Mouse (Mus musculus): ENCODE results near the gene Magi2.

- TF ChIP-seq POLR2A (IDR thresholded peaks at IDR 0.05; ENCODE audit: low read depth, low read length) (no peak), CTCF (IDR thresholded peaks at IDR 0.05; ENCODE audit: extremely low read depth, insufficient read length, insufficient replicate concordance, low read depth, low read length) (no peak)
These were observed 1454.8 kb downstream of the Magi2 start for GRCm38 (mm10) chr5:20681660-20682059.
